Mouse (Mus musculus) embryonic facial prominence, embryonic 15.5 days (tissue): ENCODE measurements around the gene Cfap46. TPM values are rescaled to one million over a fixed set of nuclear protein-coding genes. Genes with fewer than 3 reads are reported as not detected.
"Not testable (repeated sequence)": the region's sequence is repeated elsewhere in the genome, so short reads cannot be mapped to it uniquely, and the experiment has no call there.

Experiments used
- ATAC-seq: fragments of 200-750 bp; cut with Nextera tagmentation; 2 replicates; pipeline ENCODE4 v1.8.0; 2017; ENCODE audit warnings: low read depth, moderate TSS enrichment; ENCODE audit not compliant: insufficient number of reproducible peaks, low FRiP score, low TSS enrichment
- H3K27ac ChIP-seq: fragments of 300-500 bp; sonication (generic); replicated peaks from 2 replicates; pipeline ENCODE4 v1.5.1; 2015; ENCODE audit warnings: mild to moderate bottlenecking, inconsistent platforms
- H3K27me3 ChIP-seq: fragments of 300-500 bp; sonication (generic); 2 replicates; pipeline ENCODE4 v1.6.1; 2015; ENCODE audit warnings: inconsistent platforms
- H3K36me3 ChIP-seq: fragments of 300-500 bp; sonication (generic); 2 replicates; pipeline ENCODE4 v1.6.1; 2015; ENCODE audit warnings: mild to moderate bottlenecking, inconsistent platforms
- H3K4me1 ChIP-seq: fragments of 300-500 bp; sonication (generic); 2 replicates; pipeline ENCODE4 v1.6.1; 2015; ENCODE audit warnings: inconsistent platforms
- H3K4me2 ChIP-seq: fragments of 300-500 bp; sonication (generic); replicated peaks from 2 replicates; pipeline ENCODE4 v1.6.1; 2015; ENCODE audit warnings: mild to moderate bottlenecking, inconsistent platforms
- H3K4me3 ChIP-seq: fragments of 300-500 bp; sonication (generic); replicated peaks from 2 replicates; pipeline ENCODE4 v1.5.1; 2015; ENCODE audit warnings: mild to moderate bottlenecking, inconsistent platforms
- H3K9ac ChIP-seq: fragments of 300-500 bp; sonication (generic); 2 replicates; pipeline ENCODE4 v1.6.1; 2015; ENCODE audit warnings: inconsistent platforms
- H3K9me3 ChIP-seq: fragments of 300-500 bp; sonication (generic); replicated peaks from 2 replicates; pipeline ENCODE4 v1.6.1; 2016; ENCODE audit warnings: inconsistent platforms
- WGBS: fragments of 180-500 bp; shearing (Covaris S2); methylation state at CpG from one replicate; pipeline ENCODE4 v1.1.7; 2015; 5-methylcytosine and 5-hydroxymethylcytosine counted together
- polyA plus RNA-seq: library from polyadenylated mRNA; unstranded; fragments of >200 nt; fragmentation: Nextera tagmentation; extraction: Ambion mirVana; gene quantifications from 2 replicates; pipeline ENCODE4 v1.2.1, GENCODE M21; 2015

Cfap46 gene
- polyA plus RNA-seq, 1 experiment from 2014 or later = 3.7 TPM

GRCm38 (mm10) chr7:139659901-139660300, 23.7 kb downstream of the Cfap46 start:
- not testable (repeated sequence) for H3K27ac ChIP-seq, H3K4me1 ChIP-seq, H3K36me3 ChIP-seq, ATAC-seq, H3K9ac ChIP-seq, H3K9me3 ChIP-seq, H3K4me3 ChIP-seq, H3K4me2 ChIP-seq, H3K27me3 ChIP-seq
- WGBS = 93% methylated on average over 28 of the region's 28 CpGs

GRCm38 (mm10) chr7:139649698-139650097, 33.9 kb downstream of the Cfap46 start:
- 50% methylated on average over 7 of the region's 7 CpGs for WGBS
- Histone ChIP-seq H3K4me2 (no peak overlapping the region), H3K36me3 (no peaks in the 10 kb centered on the region), H3K9me3 (no peaks in the 10 kb centered on the region), H3K4me1 (no peaks in the 10 kb centered on the region), H3K27ac (no peak overlapping the region), H3K9ac (no peak overlapping the region), H3K4me3 (no peak overlapping the region), H3K27me3 (no peaks in the 10 kb centered on the region)
- no peak for ATAC-seq

DNA sequence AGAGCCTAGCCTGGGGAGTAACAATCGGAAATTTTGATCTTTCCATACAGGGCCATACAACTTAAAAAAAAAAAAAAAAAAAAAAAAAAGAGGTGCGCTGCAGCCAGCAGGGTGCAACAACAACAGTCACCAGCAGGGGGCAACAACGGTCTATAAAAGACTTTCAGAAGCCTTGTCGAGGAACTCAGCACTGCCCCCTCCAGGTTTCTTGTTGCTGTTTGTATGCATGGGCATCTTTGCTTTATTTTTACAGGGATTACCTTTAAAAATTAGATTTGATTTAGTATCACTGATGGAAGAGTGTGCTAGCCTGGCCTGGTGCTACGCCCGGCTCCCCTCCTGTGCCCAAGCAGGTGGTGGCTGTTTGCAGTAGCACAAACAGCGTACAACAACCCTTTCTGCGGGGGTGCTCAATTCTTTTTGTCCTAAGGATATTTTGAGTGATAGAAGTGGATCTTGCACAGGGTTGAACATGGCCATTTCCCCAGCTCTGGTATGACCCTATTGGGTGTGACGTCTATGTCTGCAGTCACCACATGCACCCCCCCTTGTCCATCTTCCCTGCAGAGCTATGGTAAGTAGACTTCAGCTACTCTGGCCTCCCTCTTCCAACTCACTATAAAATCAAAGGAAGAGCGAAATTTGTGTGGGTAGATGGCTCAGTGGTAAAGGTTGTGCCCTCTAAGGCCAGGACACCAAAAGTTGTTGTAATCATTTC, 35.4 kb downstream of the Cfap46 start:
- Histone ChIP-seq H3K27me3 (no peaks in the 10 kb centered on the region), H3K4me2 (no peak overlapping the region), H3K36me3 (no peaks in the 10 kb centered on the region), H3K27ac (no peak overlapping the region), H3K9me3 (no peaks in the 10 kb centered on the region), H3K4me3 (no peak overlapping the region), H3K9ac (no peak overlapping the region), H3K4me1 (no peaks in the 10 kb centered on the region)
- ATAC-seq = no peak
- 42% methylated on average over 10 of the region's 10 CpGs for WGBS

- Histone ChIP-seq H3K4me2 (no peak overlapping the region), H3K4me3 (no peak overlapping the region), H3K4me1 (no peaks in the 10 kb centered on the region), H3K9ac (no peak overlapping the region), H3K9me3 (no peaks in the 10 kb centered on the region), H3K27me3 (no peaks in the 10 kb centered on the region), H3K36me3 (no peaks in the 10 kb centered on the region), H3K27ac (no peak overlapping the region)
- no peak for ATAC-seq
- WGBS = 44% methylated on average over 2 of the region's 2 CpGs
These were observed 50.2 kb downstream of the Cfap46 start for GRCm38 (mm10) chr7:139633393-139633792.

DNA sequence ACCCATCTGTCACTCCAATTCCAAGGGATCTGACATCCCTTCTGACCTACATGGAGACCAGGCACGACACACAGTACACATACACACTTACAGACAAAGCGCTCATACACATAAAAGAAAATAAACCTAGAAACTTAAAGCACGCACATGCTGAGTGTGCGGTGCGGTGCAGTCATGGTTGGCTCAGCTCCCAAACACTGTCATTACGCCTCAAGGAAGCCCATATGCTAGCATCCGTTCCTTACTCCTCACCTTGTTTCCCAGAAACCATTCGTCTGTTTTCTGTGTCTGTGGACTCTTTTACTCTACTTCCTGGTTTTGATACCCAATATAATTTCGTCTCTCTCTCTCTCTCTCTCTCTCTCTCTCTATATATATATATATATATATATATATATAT, 58.5 kb downstream of the Cfap46 start:
- no peak for ATAC-seq
- Histone ChIP-seq H3K27ac (no peak overlapping the region), H3K4me3 (no peak overlapping the region), H3K27me3 (no peaks in the 10 kb centered on the region), H3K4me1 (no peaks in the 10 kb centered on the region), H3K9ac (no peak overlapping the region), H3K36me3 (no peaks in the 10 kb centered on the region), H3K4me2 (no peak overlapping the region), H3K9me3 (no peaks in the 10 kb centered on the region)
- 81% methylated on average over 9 of the region's 9 CpGs for WGBS

- ATAC-seq = no peak
- WGBS = 74% methylated on average over 13 of the region's 13 CpGs
- Histone ChIP-seq H3K9me3 (no peaks in the 10 kb centered on the region), H3K27me3 (peaks cover 5% of the 10 kb centered on the region; the same call in 1 of the 2 replicates), H3K36me3 (no peaks in the 10 kb centered on the region), H3K9ac (no peak overlapping the region), H3K27ac (no peak overlapping the region), H3K4me1 (no peaks in the 10 kb centered on the region), H3K4me2 (no peak overlapping the region), H3K4me3 (no peak overlapping the region)
These were observed 61.0 kb downstream of the Cfap46 start for GRCm38 (mm10) chr7:139622568-139622967.

DNA sequence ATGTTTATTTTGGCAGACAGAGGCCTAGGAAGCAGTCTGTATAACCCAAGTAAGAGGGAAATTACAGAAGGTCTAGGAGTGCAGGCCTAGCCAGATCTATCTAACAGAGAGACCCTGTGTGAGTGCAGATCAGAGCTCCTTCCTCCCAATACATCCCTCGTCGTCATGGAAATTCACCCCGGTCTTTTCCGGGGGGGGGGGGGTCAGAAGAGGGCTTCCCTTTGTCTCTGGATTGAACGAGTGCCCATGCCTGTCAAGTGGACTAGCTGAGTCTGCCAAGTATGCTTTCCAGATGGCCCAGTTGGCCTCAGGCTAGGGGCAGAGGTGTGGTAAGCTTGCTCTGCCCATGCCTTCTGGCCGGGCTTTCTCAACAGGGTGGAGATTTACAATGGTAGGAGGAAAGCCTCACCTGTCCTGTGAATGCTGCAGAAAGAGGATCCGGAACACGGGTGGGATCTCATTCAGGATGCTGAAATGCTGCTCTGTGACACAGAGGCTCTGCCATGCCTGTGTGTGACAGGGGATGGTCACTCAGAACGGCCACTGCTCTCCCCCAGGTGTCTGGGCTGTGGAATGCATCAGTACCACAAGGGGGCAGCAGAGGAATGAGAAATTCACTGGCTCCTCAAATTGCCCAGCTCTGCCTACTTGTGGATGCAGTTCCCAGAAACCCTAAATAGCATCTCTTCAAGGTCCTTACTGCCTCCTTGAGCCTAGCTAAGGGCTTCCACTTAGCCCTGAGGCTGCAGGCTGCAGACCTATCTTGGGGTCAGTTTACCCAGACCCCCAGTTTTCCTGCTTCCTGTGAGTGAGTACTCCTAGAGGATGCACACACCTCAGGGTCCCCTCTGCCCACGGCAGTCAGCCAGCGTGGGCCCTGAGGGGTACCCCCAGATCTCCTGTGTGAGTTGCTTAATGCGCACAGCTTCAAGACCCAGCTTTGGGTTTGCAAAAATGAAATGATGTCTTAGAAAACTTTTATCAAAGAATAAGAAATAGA, 67.5 kb downstream of the Cfap46 start:
- 46% methylated on average over 12 of the region's 12 CpGs for WGBS
- no peak for ATAC-seq
- no peak overlapping the region for H3K27ac ChIP-seq
- H3K27me3 ChIP-seq = peaks cover 8% of the 10 kb centered on the region; the same call in 1 of the 2 replicates
- H3K4me1 ChIP-seq = no peaks in the 10 kb centered on the region
- H3K4me2 ChIP-seq = no peak overlapping the region
- H3K9me3 ChIP-seq = no peaks in the 10 kb centered on the region
- H3K9ac ChIP-seq = no peak overlapping the region
- H3K4me3 ChIP-seq = no peak overlapping the region
- no peaks in the 10 kb centered on the region for H3K36me3 ChIP-seq

DNA sequence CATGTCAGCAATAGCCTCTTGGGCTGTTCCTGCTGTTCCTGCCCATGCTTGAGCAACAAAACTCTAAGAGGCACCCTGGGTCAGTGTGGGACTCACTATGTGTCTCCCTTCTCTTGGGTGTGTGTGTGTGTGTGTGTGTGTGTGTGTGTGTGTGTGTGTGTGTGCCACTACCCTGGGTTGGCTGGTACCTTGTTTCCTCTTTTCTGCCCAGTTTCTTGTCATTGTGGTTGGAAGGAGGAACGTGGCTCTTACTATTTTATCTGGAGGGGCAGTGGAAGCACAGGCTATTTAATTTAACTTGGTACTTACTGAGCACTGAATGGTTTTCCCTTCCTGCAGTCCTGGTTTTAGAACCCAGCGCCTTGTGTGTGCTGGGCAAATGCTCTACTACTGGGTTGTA, 73.3 kb downstream of the Cfap46 start:
- WGBS = 73% methylated on average over 2 of the region's 2 CpGs
- Histone ChIP-seq H3K27me3 (peaks cover 3% of the 10 kb centered on the region; the same call in 1 of the 2 replicates), H3K4me1 (no peaks in the 10 kb centered on the region), H3K4me3 (no peak overlapping the region), H3K4me2 (no peak overlapping the region), H3K9ac (no peak overlapping the region), H3K27ac (no peak overlapping the region), H3K36me3 (no peaks in the 10 kb centered on the region), H3K9me3 (no peaks in the 10 kb centered on the region)
- ATAC-seq = no peak

GRCm38 (mm10) chr7:139595862-139596261, 87.8 kb downstream of the Cfap46 start:
- H3K9me3 ChIP-seq = no peaks in the 10 kb centered on the region

GRCm38 (mm10) chr7:139595311-139595710, 88.3 kb downstream of the Cfap46 start:
- Histone ChIP-seq H3K9me3 (no peaks in the 10 kb centered on the region), H3K9ac (no peak overlapping the region), H3K27ac (no peak overlapping the region), H3K4me3 (no peak overlapping the region), H3K36me3 (no peaks in the 10 kb centered on the region), H3K27me3 (peaks cover 5% of the 10 kb centered on the region), H3K4me2 (no peak overlapping the region), H3K4me1 (0 out of 2 replicates have a peak, but pooled peaks cover 6% of the 10 kb centered on the region)
- 60% methylated on average over 6 of the region's 6 CpGs for WGBS
- ATAC-seq = no peak

More at GRCm38 (mm10) chr7:139595862-139596261, 87.8 kb downstream of the Cfap46 start:
- 40% methylated on average over 6 of the region's 6 CpGs for WGBS
- ATAC-seq = no peak
- H3K27me3 ChIP-seq = peaks cover 5% of the 10 kb centered on the region
- no peak overlapping the region for H3K27ac ChIP-seq
- H3K4me3 ChIP-seq = no peak overlapping the region
- H3K4me1 ChIP-seq = 0 out of 2 replicates have a peak, but pooled peaks cover 6% of the 10 kb centered on the region
- no peak overlapping the region for H3K9ac ChIP-seq
- H3K36me3 ChIP-seq = no peaks in the 10 kb centered on the region
- no peak overlapping the region for H3K4me2 ChIP-seq

- Histone ChIP-seq H3K4me3 (no peak overlapping the region), H3K4me2 (no peak overlapping the region), H3K27ac (no peak overlapping the region), H3K4me1 (0 out of 2 replicates have a peak, but pooled peaks cover 3% of the 10 kb centered on the region), H3K9me3 (no peaks in the 10 kb centered on the region), H3K27me3 (peaks cover 42% of the 10 kb centered on the region), H3K36me3 (no peaks in the 10 kb centered on the region), H3K9ac (no peak overlapping the region)
- WGBS = 96% methylated on average over 5 of the region's 5 CpGs
- no peak for ATAC-seq
These were observed 92.3 kb downstream of the Cfap46 start for GRCm38 (mm10) chr7:139591311-139591710.
